Mouse (Mus musculus) retina, embryonic 14.5 days (tissue): ENCODE measurements around the gene Cd80.
"Not testable (repeated sequence)": the region's sequence is repeated elsewhere in the genome, so short reads cannot be mapped to it uniquely, and the experiment has no call there.

Experiments used
- DNase-seq: peaks from one replicate; pipeline ENCODE4 v3.0.0-alpha.2; 2015; ENCODE audit warnings: low spot score

Gene Cd80

DNA sequence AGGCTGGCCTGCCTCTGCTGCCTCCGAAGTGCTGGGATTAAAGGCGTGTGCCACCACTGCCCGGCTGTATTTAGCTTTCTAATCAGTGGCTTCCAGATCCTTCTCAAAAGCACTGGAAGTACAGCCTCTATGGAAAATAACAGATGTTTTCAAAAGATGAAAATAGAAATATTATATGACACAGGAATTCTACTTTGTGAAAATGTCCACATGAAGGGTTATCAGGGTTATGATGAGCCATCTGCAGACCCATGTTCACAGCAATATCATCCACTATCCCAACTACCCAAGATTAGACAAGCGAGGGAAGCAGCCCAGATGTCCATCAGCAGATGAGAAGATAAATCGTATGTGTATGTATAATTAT, 17.1 kb downstream of the Cd80 start:
- no peak for DNase-seq

DNA sequence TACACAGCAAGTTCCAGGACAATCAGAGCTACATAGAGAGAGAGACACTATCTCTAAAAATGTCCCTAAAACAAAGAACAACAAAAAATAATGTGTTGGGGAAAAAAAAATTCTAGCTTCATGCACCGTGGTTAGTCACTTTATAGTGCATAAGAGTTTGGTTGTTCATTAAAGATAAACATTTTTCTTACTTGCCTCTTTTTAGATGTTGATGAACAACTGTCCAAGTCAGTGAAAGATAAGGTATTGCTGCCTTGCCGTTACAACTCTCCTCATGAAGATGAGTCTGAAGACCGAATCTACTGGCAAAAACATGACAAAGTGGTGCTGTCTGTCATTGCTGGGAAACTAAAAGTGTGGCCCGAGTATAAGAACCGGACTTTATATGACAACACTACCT, 18.3 kb downstream of the Cd80 start:
- DNase-seq: no peak

DNA sequence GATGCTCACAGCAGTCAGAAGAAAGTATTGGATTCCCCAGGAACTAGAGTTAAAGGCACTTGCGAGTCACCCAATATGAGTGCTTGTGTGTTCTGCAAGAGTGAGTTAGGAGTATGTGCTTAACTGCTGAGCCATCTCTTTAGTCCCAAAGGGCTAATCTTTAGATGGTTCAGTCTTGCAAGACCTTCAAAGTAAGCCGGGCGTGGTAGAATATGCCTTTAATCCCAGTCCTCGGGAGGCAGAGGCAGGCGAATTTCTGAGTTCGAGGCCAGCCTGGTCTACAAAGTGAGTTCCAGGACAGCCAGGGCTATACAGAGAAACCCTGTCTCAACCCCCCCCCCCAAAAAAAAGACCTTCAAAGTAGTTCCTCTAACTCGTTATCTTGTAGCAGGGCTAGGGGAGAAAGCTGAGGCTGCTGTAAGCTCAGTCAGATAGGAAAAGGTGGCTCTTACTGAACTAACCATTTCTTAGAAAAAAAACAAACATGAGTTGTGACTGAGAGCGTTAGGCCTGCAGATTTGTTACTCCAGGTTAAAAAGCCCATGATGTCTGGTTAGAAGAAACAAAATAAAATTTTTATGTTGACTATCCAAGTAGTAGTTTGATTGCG, 19.4 kb downstream of the Cd80 start:
- DNase-seq: no peak

DNA sequence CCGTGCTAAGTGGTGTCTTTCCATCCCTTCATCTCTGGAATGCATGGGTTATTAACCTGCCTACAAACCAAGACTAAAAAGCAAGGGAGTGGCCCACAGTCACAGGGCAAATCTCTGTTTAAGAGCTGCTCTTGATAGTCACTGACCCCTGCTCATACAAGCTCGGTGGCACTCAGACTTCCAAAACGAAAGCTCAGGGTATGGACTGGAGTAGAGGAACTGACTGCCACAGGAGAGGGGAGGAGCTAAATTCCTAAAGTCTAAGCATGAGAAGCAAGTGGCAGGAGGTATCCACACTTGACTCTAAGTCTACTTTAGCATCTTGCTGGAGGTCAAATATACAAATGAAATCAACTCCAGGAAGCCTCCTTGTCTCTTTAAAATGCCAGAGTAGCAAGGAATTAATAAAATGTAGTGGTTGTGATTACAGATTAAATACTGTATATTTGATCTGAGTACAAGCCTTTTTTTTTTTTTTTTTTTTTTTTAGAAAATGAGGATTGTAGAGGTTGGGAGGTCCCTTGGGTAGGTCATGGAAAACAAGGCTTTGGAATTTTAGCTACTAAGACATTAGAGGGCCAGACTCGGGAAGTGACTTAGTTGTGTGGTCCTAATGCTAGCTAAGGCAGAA, 20.4 kb downstream of the Cd80 start:
- DNase-seq: no peak

GRCm38 (mm10) chr16:38476312-38477240, 21.2 kb downstream of the Cd80 start:
- peak; percentile 42 for DNase-seq

DNA sequence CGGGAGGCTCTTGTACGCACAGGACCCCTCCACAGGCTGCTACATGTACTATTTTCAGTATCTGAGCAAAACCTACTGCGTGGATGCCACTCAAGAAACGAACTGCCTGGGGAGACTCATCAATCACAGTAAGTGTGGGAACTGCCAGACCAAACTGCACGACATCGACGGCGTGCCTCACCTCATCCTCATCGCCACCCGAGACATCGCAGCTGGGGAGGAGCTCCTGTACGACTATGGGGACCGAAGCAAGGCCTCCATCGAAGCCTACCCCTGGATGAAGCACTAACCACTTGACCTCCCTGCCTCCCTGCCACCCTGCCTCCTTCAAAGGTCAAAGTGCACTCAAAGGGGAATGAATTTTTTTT, 21.9 kb downstream of the Cd80 start:
- DNase-seq: not testable (repeated sequence)

- DNase-seq: no peak
These were observed 22.9 kb downstream of the Cd80 start for GRCm38 (mm10) chr16:38478296-38478695.

- no peak for DNase-seq
These were observed 26.0 kb downstream of the Cd80 start for GRCm38 (mm10) chr16:38481327-38481726.

DNA sequence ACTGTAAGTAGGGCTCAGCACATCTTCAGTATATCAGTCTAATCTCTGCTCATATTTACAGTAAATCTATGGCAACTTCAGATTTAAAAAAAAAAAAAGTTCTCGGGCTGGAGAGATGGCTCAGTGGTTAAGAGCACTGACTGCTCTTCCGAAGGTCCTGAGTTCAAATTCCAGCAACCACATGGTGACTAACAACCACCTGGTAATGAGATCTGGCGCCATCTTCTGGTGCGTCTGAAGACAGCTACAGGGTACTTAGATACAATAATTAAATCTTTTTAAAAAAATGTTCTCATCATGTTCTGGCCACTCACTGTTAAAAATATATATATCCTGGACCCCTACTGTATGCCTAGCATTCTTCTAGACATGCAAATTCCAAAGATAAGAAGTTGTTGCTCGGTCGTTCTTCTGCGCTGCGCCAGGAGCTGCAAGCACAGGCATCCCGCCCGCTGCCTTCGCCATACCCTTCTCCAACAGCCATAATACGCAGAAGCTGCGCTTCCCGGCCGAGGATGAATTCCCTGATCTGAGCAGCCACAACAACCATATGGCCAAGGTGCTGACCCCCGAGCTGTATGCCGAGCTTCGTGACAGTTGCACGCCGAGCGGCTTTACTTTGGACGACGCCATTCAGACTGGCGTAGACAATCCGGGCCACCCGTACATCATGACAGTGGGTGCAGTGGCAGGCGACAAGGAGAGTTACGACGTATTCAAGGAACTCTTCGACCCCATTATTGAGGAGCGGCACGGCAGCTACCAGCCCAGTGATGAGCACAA, 27.6 kb downstream of the Cd80 start:
- DNase-seq: peak; percentile 74

- peak; percentile 18 for DNase-seq
These were observed 28.4 kb downstream of the Cd80 start for GRCm38 (mm10) chr16:38483582-38484309.

- DNase-seq: no peak
These were observed 37.2 kb downstream of the Cd80 start for GRCm38 (mm10) chr16:38492551-38492950.

GRCm38 (mm10) chr16:38493890-38494289, 38.5 kb downstream of the Cd80 start:
- DNase-seq: no peak

DNA sequence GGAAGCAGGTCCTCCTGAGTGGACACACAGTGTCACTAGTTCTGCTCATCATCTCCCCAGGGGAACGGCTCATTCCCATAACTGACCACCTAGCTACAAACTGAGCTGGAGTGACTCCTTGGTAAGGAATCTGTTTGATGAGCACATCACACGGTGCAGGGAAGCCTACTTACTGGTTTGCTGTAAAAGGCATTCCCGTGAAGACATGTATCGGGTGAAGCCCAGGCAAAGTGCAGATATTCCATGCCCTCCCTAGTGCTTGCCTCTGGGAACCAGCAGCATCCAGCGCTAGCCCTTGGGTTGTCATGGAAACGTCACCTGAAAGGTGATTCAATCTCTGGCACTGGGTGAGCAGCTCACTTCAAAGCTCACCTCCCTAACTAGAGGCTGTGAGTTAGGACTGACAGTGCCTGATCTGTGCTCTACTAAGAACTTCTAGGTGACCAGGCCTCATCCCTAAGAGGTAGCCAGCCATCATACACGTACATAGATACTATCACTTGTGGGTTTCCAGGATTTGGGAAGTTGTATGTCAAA, 41.3 kb downstream of the Cd80 start:
- no peak for DNase-seq

GRCm38 (mm10) chr16:38502469-38502868, 47.1 kb downstream of the Cd80 start:
- DNase-seq: no peak

- no peak for DNase-seq
These were observed 48.2 kb downstream of the Cd80 start for GRCm38 (mm10) chr16:38503528-38503927.

DNA sequence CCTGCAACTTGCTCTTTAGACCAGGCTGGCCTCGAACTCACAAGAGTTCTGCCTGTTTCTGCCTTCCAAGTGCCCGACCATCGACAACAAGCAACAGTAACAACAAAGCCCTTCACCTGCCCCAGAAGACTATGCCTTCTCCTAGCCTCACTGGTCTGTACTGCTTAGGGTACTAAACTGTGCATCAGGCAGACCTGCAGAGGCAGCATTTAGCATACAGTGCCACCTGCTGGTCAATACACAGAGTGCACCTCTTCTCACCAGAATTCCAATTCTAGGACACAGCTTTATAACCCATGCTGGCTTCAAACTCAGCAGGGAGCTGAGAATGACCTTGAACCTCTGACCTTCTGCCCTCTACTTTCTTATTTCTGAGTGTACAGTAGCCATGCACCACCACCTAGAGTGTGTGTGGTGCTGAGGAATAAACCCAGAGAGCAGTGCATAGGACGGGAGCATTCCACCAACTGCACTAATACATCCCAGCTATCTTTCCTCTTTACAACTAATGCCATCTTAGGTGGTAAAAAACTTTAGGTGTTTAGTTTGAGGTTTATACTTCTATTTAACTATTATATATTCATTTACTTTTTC, 50.8 kb downstream of the Cd80 start:
- peak; percentile 88 for DNase-seq

- DNase-seq: no peak
These were observed 55.5 kb downstream of the Cd80 start for GRCm38 (mm10) chr16:38510846-38511245.

DNA sequence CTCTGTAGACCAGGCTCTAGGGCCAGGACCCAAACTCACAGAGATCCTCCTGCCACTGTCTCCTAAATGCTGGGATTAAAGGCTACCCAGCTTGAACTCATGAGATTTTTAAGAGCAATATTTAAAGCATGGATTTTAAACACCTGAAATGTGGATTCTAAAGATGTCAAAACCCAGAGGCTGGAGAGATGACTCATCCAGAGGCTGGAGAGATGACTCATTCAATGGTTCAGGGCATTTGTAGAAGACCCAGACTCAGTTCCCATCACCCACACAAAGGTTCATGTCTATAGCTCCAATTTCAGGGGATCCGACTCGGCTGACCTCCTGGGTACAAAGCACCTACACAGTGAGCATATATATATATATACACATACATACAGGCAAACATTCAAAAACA, 63.8 kb downstream of the Cd80 start:
- no peak for DNase-seq

DNA sequence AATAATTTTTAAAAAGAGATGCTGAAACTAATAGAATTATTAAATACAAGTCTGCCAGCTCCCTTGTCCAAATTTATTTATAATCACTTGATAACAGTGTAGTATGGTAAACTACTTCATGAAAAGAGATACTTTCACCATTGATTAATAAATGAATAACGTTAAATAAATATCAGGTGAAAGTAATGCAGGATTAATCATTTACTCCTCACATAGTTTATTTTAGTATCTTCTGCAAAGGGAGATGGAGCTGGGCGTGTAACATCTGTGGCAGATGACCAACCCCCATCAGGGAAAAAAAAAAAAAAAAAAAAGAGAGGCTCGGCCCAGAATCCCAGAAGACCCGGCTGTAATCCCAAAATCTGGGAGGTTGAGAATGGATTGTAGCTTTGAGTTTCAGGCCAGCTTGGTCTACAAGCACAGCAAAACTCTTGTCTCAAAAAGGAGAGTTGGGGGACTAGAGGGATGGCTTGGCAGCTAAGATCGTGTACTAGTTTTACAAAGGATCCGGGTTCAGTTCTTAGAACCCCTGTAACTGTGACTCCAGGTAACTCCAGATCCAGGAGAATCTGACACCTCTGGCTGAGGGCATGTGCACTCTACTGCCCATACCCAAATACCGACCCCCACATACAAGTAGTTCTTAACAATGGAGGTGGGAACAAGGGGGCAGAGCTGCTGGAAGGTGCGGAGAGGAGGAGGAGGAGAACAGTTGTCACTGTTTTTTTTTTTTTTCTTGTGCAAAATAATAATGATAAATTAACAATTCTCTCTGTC, 66.0 kb downstream of the Cd80 start:
- peak; percentile 25 for DNase-seq
